In genomic region chr11:63215993-63216392, GRCm38 (mm10) we compare ENCODE assay signal across 23 mouse cellular contexts.
DNase-seq lines count a peak whose midpoint lies in the region; ATAC-seq and TF ChIP-seq lines count a peak whose summit lies in the region.
"Had no signal": no experiment of that assay in that cellular context is flagged by ENCODE, and none has a peak within 500 bp of the region (broad histone marks: within the 10 kb centered on the region; RNA-seq: fewer than 3 reads in every experiment).

No protein-coding gene starts in this region.

- no peak overlapping the region for H3K9ac ChIP-seq in heart, embryonic 11.5 days (ENCODE audit: low read depth, low read length)
- no peak overlapping the region for H3K9ac ChIP-seq in intestine, postnatal 0 days (ENCODE audit: low read depth, low read length)
- no peak overlapping the region for H3K9ac ChIP-seq in intestine, embryonic 15.5 days
- no peak overlapping the region for H3K9ac ChIP-seq in CH12.LX (ENCODE audit: insufficient read depth, low read depth)
- H3K9ac ChIP-seq: embryonic facial prominence, embryonic 13.5 days had no signal

- H3K4me3 ChIP-seq in heart, embryonic 11.5 days (ENCODE audit: low read depth, low read length): no peak overlapping the region
- H3K4me3 ChIP-seq in intestine, postnatal 0 days (ENCODE audit: low read depth, low read length): no peak overlapping the region
- no peak overlapping the region for H3K4me3 ChIP-seq in intestine, embryonic 15.5 days (replicated peaks)
- no peak overlapping the region for H3K4me3 ChIP-seq in CH12.LX (replicated peaks in 1 of 3; ENCODE audit: low read depth in 2 of 3, low read length in 2 of 3, poor library complexity in 1 of 3)
- H3K4me3 ChIP-seq: embryonic facial prominence, embryonic 13.5 days; hindbrain, embryonic 10.5 days had no signal

- CTCF ChIA-PET in Patski (lab: Charles Lee): no interaction called here

- H3K27me3 ChIP-seq in heart, embryonic 11.5 days (ENCODE audit: control insufficient read depth, insufficient read depth, low read length): no peaks in the 10 kb centered on the region
- H3K27me3 ChIP-seq in intestine, postnatal 0 days (replicated peaks; ENCODE audit: control insufficient read depth, insufficient read depth, low read length): no peaks in the 10 kb centered on the region
- H3K27me3 ChIP-seq in intestine, embryonic 15.5 days (replicated peaks): no peaks in the 10 kb centered on the region
- H3K27me3 ChIP-seq in CH12.LX (replicated peaks): no peaks in the 10 kb centered on the region
- H3K27me3 ChIP-seq in Patski: peaks cover 12% of the 10 kb centered on the region

- dilution Hi-C loops in CH12.LX (cut with MboI; ENCODE audit: extremely low pct_ligation_motif_present, extremely low pct_unique_long_range_greater_than_20kb, low sequenced_read_pairs): no loop called here

- peak; percentile 42 for TF ChIP-seq RAD21 in CH12.LX (IDR thresholded peaks at IDR 0.05; ENCODE audit: low read depth, low read length)

- POLR2A ChIA-PET in Patski (lab: Charles Lee): interaction anchor here (0.9 kb wide), 1 partner anchor 192 kb away, joined by 4 read pairs; no protein-coding TSS in a partner anchor

- TF ChIP-seq POLR2A in CH12.LX (IDR thresholded peaks at IDR 0.05; ENCODE audit: low read depth, low read length): no peak

- no peak overlapping the region for H3K4me2 ChIP-seq in heart, embryonic 11.5 days
- H3K4me2 ChIP-seq in intestine, postnatal 0 days (replicated peaks; ENCODE audit: low read depth): no peak overlapping the region
- H3K4me2 ChIP-seq in intestine, embryonic 15.5 days (replicated peaks): no peak overlapping the region
- H3K4me2 ChIP-seq in CH12.LX (ENCODE audit: insufficient read depth, low read depth, poor library complexity, severe bottlenecking): no peak overlapping the region
- H3K4me2 ChIP-seq: embryonic facial prominence, embryonic 13.5 days; midbrain, embryonic 11.5 days had no signal

- H3K9me3 ChIP-seq in heart, embryonic 11.5 days (replicated peaks; ENCODE audit: control insufficient read depth, low read length): no peaks in the 10 kb centered on the region
- no peaks in the 10 kb centered on the region for H3K9me3 ChIP-seq in intestine, postnatal 0 days (ENCODE audit: control insufficient read depth)
- no peaks in the 10 kb centered on the region for H3K9me3 ChIP-seq in intestine, embryonic 15.5 days
- peaks cover 3% of the 10 kb centered on the region for H3K9me3 ChIP-seq in CH12.LX (replicated peaks; ENCODE audit: low read length)
- H3K9me3 ChIP-seq: embryonic facial prominence, embryonic 13.5 days; hindbrain, embryonic 10.5 days had no signal

- no peak for TF ChIP-seq EP300 in CH12.LX (IDR thresholded peaks at IDR 0.05; ENCODE audit: low read length)

- in situ Hi-C loops in CH12.LX (cut with MboI; ENCODE audit: low pct_ligation_motif_present, low pct_unique_long_range_greater_than_20kb, low sequenced_read_pairs) (no loop called here), Patski (cut with MboI; ENCODE audit: low pct_unique_long_range_greater_than_20kb) (loop anchor here (5.0 kb wide), 1 partner anchor 1751 kb away; no protein-coding TSS in a partner anchor)

- WGBS in heart, embryonic 11.5 days (ENCODE audit: insufficient replicate concordance): 73% methylated on average over 2 of the region's 2 CpGs
- 64% methylated on average over 2 of the region's 2 CpGs for WGBS in intestine, postnatal 0 days
- 65% methylated on average over 2 of the region's 2 CpGs for WGBS in intestine, embryonic 15.5 days

- peaks cover 18% of the 10 kb centered on the region for H3K4me1 ChIP-seq in heart, embryonic 11.5 days (ENCODE audit: control insufficient read depth, insufficient read depth, low read length)
- 0 out of 2 replicates have a peak, but pooled peaks cover 4% of the 10 kb centered on the region for H3K4me1 ChIP-seq in intestine, postnatal 0 days (replicated peaks; ENCODE audit: control insufficient read depth, insufficient read depth, low read length)
- 0 out of 2 replicates have a peak, but pooled peaks cover 2% of the 10 kb centered on the region for H3K4me1 ChIP-seq in intestine, embryonic 15.5 days (replicated peaks)
- peaks cover 0 to 12% of the 10 kb centered on the region in 2 experiments; a peak in 2 of 4 replicates for H3K4me1 ChIP-seq in CH12.LX (ENCODE audit: control insufficient read depth in 1 of 2, insufficient read depth in 2 of 2)
- H3K4me1 ChIP-seq: embryonic facial prominence, embryonic 13.5 days had no signal

- ATAC-seq in heart, embryonic 11.5 days (replicated peaks; ENCODE audit: insufficient number of reproducible peaks, low FRiP score, low TSS enrichment): no peak
- ATAC-seq in intestine, postnatal 0 days: no peak
- no peak for ATAC-seq in intestine, embryonic 15.5 days
- ATAC-seq in Patski: no peak

- TF ChIP-seq CTCF in intestine, postnatal 0 days (IDR thresholded peaks at IDR 0.05; ENCODE audit: low read depth): peak; percentile 40
- TF ChIP-seq CTCF in CH12.LX (conservative IDR thresholded peaks at IDR 0.05 in 1 of 2, IDR thresholded peaks at IDR 0.05 in 1 of 2; ENCODE audit: low read depth in 2 of 2, low read length in 2 of 2) (peak in 1 of 2 experiments; percentile 38; a peak in 1 of 4 replicates), Patski (IDR thresholded peaks at IDR 0.05) (peak; percentile 12)

- H3K79me2 ChIP-seq in CH12.LX (replicated peaks; ENCODE audit: control insufficient read depth, extremely low read depth, insufficient read depth, poor library complexity, severe bottlenecking): no peaks in the 10 kb centered on the region

- H3K36me3 ChIP-seq in heart, embryonic 11.5 days (ENCODE audit: control insufficient read depth, insufficient read depth, low read length): no peaks in the 10 kb centered on the region
- H3K36me3 ChIP-seq in intestine, postnatal 0 days (ENCODE audit: control insufficient read depth, insufficient read depth): no peaks in the 10 kb centered on the region
- H3K36me3 ChIP-seq in intestine, embryonic 15.5 days: no peaks in the 10 kb centered on the region
- H3K36me3 ChIP-seq in CH12.LX (replicated peaks in 1 of 2; ENCODE audit: control insufficient read depth in 1 of 2, insufficient read depth in 1 of 2, low read length in 1 of 2): no peaks in the 10 kb centered on the region
- H3K36me3 ChIP-seq: embryonic facial prominence, embryonic 13.5 days; G1E; hindbrain, embryonic 10.5 days had no signal

- H3K27ac ChIP-seq in heart, embryonic 11.5 days (ENCODE audit: low read depth, low read length): peak overlapping the region; percentile 70; the same call in 1 of the 2 replicates
- no peak overlapping the region for H3K27ac ChIP-seq in intestine, postnatal 0 days (ENCODE audit: low read depth, low read length)
- no peak overlapping the region for H3K27ac ChIP-seq in intestine, embryonic 15.5 days
- H3K27ac ChIP-seq in CH12.LX (ENCODE audit: insufficient read depth, low read depth): no peak overlapping the region
- H3K27ac ChIP-seq: embryonic facial prominence, embryonic 13.5 days; hindbrain, embryonic 10.5 days; macrophage had no signal

- DNase-seq in heart, adult 9 months (ENCODE audit: low spot score in 2 of 2): no peak
- DNase-seq in CH12.LX (ENCODE audit: extremely low read depth): no peak
- DNase-seq in Patski (ENCODE audit: low read depth, low spot score): no peak
- no peak for DNase-seq in cerebellum, adult 8-10 months
- DNase-seq: adrenal gland, adult 8-10 months; cerebellum, adult 18-20 months; gastrocnemius, postnatal 25 days; kidney, adult 18-20 months; kidney, postnatal 25 days; layer of hippocampus, adult 9-11 months; liver; lung, adult 2 months; retina, postnatal 1 day; right cerebral cortex, postnatal 4 days; thymus, postnatal 36 days had no signal

TF ChIP-seq in CH12.LX, 34 proteins besides CTCF, POLR2A, EP300 and RAD21:
- no peak for TF ChIP-seq IRF4 (IDR thresholded peaks at IDR 0.05; ENCODE audit: low read depth, low read length)
- TF ChIP-seq MAX (IDR thresholded peaks at IDR 0.05; ENCODE audit: low read length): no peak
- no peak for TF ChIP-seq BHLHE40 (IDR thresholded peaks at IDR 0.05; ENCODE audit: low read depth, low read length)
- TF ChIP-seq HCFC1 (IDR thresholded peaks at IDR 0.05; ENCODE audit: low read depth, low read length): no peak
